Mouse (Mus musculus) MEL (cell line): ENCODE results near the gene Slc16a12. TPM values are rescaled to one million over a fixed set of nuclear protein-coding genes. Genes with fewer than 3 reads are reported as not detected.

Source experiments
- DNase-seq: peaks from one replicate; pipeline ENCODE4 v3.0.0; 2011; ENCODE audit warnings: low read depth, low spot score
- H3K27ac ChIP-seq: 2 replicates; pipeline ENCODE4 v1.5.1; 2012; ENCODE audit warnings: low read depth, mild to moderate bottlenecking, control low read depth, low read length, moderate library complexity; ENCODE audit not compliant: control insufficient read depth
- H3K27me3 ChIP-seq, 2 experiments: fragments of 150-350 bp in 1 of 2; sonication (generic) in 1 of 2; 2 replicates each; pipeline ENCODE4 v1.6.1; 2012; ENCODE audit warnings: low read length in 2 of 2, mild to moderate bottlenecking in 2 of 2, improper control_type of control experiment in 1 of 2, moderate library complexity in 1 of 2; ENCODE audit not compliant: insufficient read depth in 2 of 2, control insufficient read depth in 1 of 2
- H3K36me3 ChIP-seq, 2 experiments: 2 replicates each; pipeline ENCODE4 v1.6.1; 2012 to 2014; ENCODE audit warnings: low read length in 2 of 2, improper control_type of control experiment in 1 of 2, inconsistent platforms in 1 of 2, mild to moderate bottlenecking in 1 of 2; ENCODE audit not compliant: insufficient read depth in 2 of 2, control insufficient read depth in 1 of 2
- H3K4me1 ChIP-seq, 2 experiments: fragments of 150-350 bp in 1 of 2; sonication (generic) in 1 of 2; 2 replicates each; pipeline ENCODE4 v1.6.1; 2012; ENCODE audit warnings: low read length in 2 of 2, improper control_type of control experiment in 1 of 2, mild to moderate bottlenecking in 1 of 2; ENCODE audit not compliant: insufficient read depth in 2 of 2, control insufficient read depth in 1 of 2
- H3K4me3 ChIP-seq, 2 experiments: fragments of 150-350 bp in 1 of 2; sonication (generic) in 1 of 2; 2 replicates each; pipeline ENCODE4 v1.5.1; 2012; ENCODE audit warnings: low read depth in 2 of 2, low read length in 2 of 2, mild to moderate bottlenecking in 2 of 2, moderate library complexity in 2 of 2, control low read depth in 1 of 2, improper control_type of control experiment in 1 of 2; ENCODE audit not compliant: control insufficient read depth in 1 of 2, insufficient read depth in 1 of 2
- H3K79me2 ChIP-seq: 2 replicates; pipeline ENCODE4 v1.6.1; 2012; ENCODE audit warnings: mild to moderate bottlenecking, low read length, moderate library complexity; ENCODE audit not compliant: control insufficient read depth, poor library complexity, insufficient read depth
- H3K9ac ChIP-seq: 2 replicates; pipeline ENCODE4 v1.6.1; 2012; ENCODE audit warnings: low read depth, mild to moderate bottlenecking, control low read depth, low read length, moderate library complexity; ENCODE audit not compliant: control insufficient read depth, poor library complexity, severe bottlenecking
- H3K9me3 ChIP-seq: fragments of 150-350 bp; sonication (generic); replicated peaks from 2 replicates; pipeline ENCODE4 v1.6.1; 2012; ENCODE audit warnings: mild to moderate bottlenecking, low read length, improper control_type of control experiment, moderate library complexity; ENCODE audit not compliant: insufficient read depth
- CHD1 ChIP-seq: IDR thresholded peaks from 2 replicates; pipeline ENCODE4 v1.6.1; 2012; ENCODE audit warnings: low read depth, mild to moderate bottlenecking, inconsistent platforms, low read length, improper control_type of control experiment
- EP300 ChIP-seq, 2 experiments: IDR thresholded peaks; 2 replicates each; pipeline ENCODE4 v1.6.1; 2011; ENCODE audit warnings: improper control_type of control experiment in 2 of 2, low read length in 2 of 2, low read depth in 1 of 2, mild to moderate bottlenecking in 1 of 2
- GABPA ChIP-seq: IDR thresholded peaks from 2 replicates; pipeline ENCODE4 v1.6.1; 2012; ENCODE audit warnings: low read depth, mild to moderate bottlenecking, inconsistent platforms, low read length, improper control_type of control experiment, moderate library complexity
- GATA1 ChIP-seq: IDR thresholded peaks from 2 replicates; pipeline ENCODE4 v1.6.1; 2011; ENCODE audit warnings: low read depth, low read length, improper control_type of control experiment
- HCFC1 ChIP-seq: IDR thresholded peaks from 2 replicates; pipeline ENCODE4 v1.6.1; 2012; ENCODE audit warnings: low read depth, mild to moderate bottlenecking, inconsistent platforms, low read length, improper control_type of control experiment, moderate library complexity
- MAFK ChIP-seq: IDR thresholded peaks from 2 replicates; pipeline ENCODE4 v1.6.1; 2011; ENCODE audit warnings: low read depth, mild to moderate bottlenecking, low read length, improper control_type of control experiment, borderline replicate concordance
- MAX ChIP-seq: IDR thresholded peaks from 2 replicates; pipeline ENCODE4 v1.6.1; 2011; ENCODE audit warnings: low read length, improper control_type of control experiment
- MAZ ChIP-seq: IDR thresholded peaks from 2 replicates; pipeline ENCODE4 v1.6.1; 2012; ENCODE audit warnings: low read depth, mild to moderate bottlenecking, inconsistent platforms, low read length, improper control_type of control experiment
- NELFE ChIP-seq: IDR thresholded peaks from 2 replicates; pipeline ENCODE4 v1.6.1; 2011; ENCODE audit warnings: low read depth, low read length, improper control_type of control experiment
- POLR2AphosphoS2 ChIP-seq: IDR thresholded peaks from 2 replicates; pipeline ENCODE4 v1.6.1; 2011; ENCODE audit warnings: low read length, improper control_type of control experiment
- POLR2AphosphoS5 ChIP-seq: IDR thresholded peaks from 2 replicates; pipeline ENCODE4 v1.6.1; 2012; ENCODE audit warnings: low read depth, borderline replicate concordance, mild to moderate bottlenecking, inconsistent platforms, low read length, moderate library complexity, mixed read lengths
- RAD21 ChIP-seq: IDR thresholded peaks from 2 replicates; pipeline ENCODE4 v1.6.1; 2011; ENCODE audit warnings: mild to moderate bottlenecking, low read depth, low read length, improper control_type of control experiment
- RCOR1 ChIP-seq: IDR thresholded peaks from 2 replicates; pipeline ENCODE4 v1.6.1; 2012; ENCODE audit warnings: low read depth, mild to moderate bottlenecking, inconsistent platforms, low read length, improper control_type of control experiment
- SIN3A ChIP-seq: IDR thresholded peaks from 2 replicates; pipeline ENCODE4 v1.6.1; 2012; ENCODE audit warnings: low read length, improper control_type of control experiment, inconsistent platforms
- SMC3 ChIP-seq: IDR thresholded peaks from 2 replicates; pipeline ENCODE4 v1.6.1; 2011; ENCODE audit warnings: low read depth, low read length, improper control_type of control experiment
- TAL1 ChIP-seq: IDR thresholded peaks from 2 replicates; pipeline ENCODE4 v1.6.1; 2012; ENCODE audit warnings: mild to moderate bottlenecking, inconsistent platforms, low read length, moderate library complexity, mixed read lengths
- TBP ChIP-seq: IDR thresholded peaks from 2 replicates; pipeline ENCODE4 v1.8.0; 2011; ENCODE audit warnings: low read depth, low read length, improper control_type of control experiment
- ZMIZ1 ChIP-seq: IDR thresholded peaks from 2 replicates; pipeline ENCODE4 v1.6.1; 2012; ENCODE audit warnings: low read depth, mild to moderate bottlenecking, inconsistent platforms, low read length, improper control_type of control experiment, moderate library complexity
- ZNF384 ChIP-seq: IDR thresholded peaks from 2 replicates; pipeline ENCODE4 v1.6.1; 2012; ENCODE audit warnings: low read depth, mild to moderate bottlenecking, inconsistent platforms, low read length, improper control_type of control experiment
- polyA plus RNA-seq, 2 experiments: library from polyadenylated mRNA; stranded (reverse) in 1 of 2; unstranded in 1 of 2; fragments of >175 nt in 1 of 2; fragments of >200 nt in 1 of 2; gene quantifications; 2 replicates each; pipeline versions ENCODE4 v1.2.1 to v1.2.4; 2012; ENCODE audit warnings: low replicate concordance in 2 of 2, low read depth in 1 of 2; ENCODE audit not compliant: insufficient read length in 2 of 2, insufficient read depth in 1 of 2, missing spikeins in 1 of 2
- total RNA-seq: library from RNA; depleted of rRNA; stranded (reverse); fragments of 300-350 nt; gene quantifications from 2 replicates; pipeline ENCODE4 v1.2.3, GENCODE M21; 2012

Slc16a12 gene
- total and polyA plus RNA-seq, 3 experiments = 0.06 TPM; not detected in 2

DNA sequence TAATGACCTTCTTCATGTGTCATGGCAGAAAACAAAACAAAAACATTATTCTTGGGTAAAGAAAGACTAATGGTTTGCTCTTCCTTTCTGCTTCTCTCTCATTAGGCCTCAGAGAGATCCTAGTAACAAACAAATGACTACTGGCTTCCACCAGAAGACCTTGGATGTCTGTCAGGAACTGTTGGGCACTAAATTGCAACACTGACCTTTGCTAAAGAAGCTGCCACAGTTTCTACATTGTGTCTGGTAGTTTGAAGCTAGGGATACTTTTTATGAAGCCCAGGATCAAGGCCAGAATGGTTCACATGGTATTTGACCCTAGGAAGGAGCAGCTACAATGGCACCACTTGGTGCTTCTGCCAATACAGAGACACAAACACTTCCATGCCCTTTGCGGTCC, 41.9 kb downstream of the Slc16a12 start:
- Histone ChIP-seq H3K4me3 (no peak overlapping the region), H3K36me3 (no peaks in the 10 kb centered on the region)

GRCm38 (mm10) chr19:34699300-34699699, 47.8 kb downstream of the Slc16a12 start:
- TF ChIP-seq RAD21 (no peak), TAL1 (no peak), TBP (no peak), POLR2AphosphoS2 (no peak), EP300 (IDR thresholded peaks at IDR 0.05; ENCODE audit: low read depth in 1 of 2, low read length in 2 of 2) (no peak), SMC3 (no peak), SIN3A (no peak), GABPA (no peak), MAX (no peak), CHD1 (no peak), HCFC1 (no peak), POLR2AphosphoS5 (no peak), ZNF384 (no peak), NELFE (no peak), ZMIZ1 (no peak), MAFK (no peak)

More for the DNA sequence above, 41.9 kb downstream of the Slc16a12 start:
- Histone ChIP-seq H3K4me1 (no peaks in the 10 kb centered on the region), H3K79me2 (no peaks in the 10 kb centered on the region), H3K9me3 (no peaks in the 10 kb centered on the region), H3K27ac (no peak overlapping the region), H3K27me3 (peaks cover 0 to 2% of the 10 kb centered on the region in 2 experiments; a peak in 2 of 4 replicates), H3K9ac (no peak overlapping the region)
- DNase-seq = no peak
- TF ChIP-seq EP300 (IDR thresholded peaks at IDR 0.05; ENCODE audit: low read depth in 1 of 2, low read length in 2 of 2) = no peak
- TF ChIP-seq RAD21 = no peak
- no peak for TF ChIP-seq RCOR1
- no peak for TF ChIP-seq MAZ
- no peak for TF ChIP-seq GATA1

More at GRCm38 (mm10) chr19:34699300-34699699, 47.8 kb downstream of the Slc16a12 start:
- no peak for DNase-seq
- Histone ChIP-seq H3K27ac (no peak overlapping the region), H3K4me1 (no peaks in the 10 kb centered on the region), H3K79me2 (no peaks in the 10 kb centered on the region), H3K27me3 (no peaks in the 10 kb centered on the region; a peak in 2 of 4 replicates), H3K36me3 (no peaks in the 10 kb centered on the region), H3K9ac (no peak overlapping the region), H3K9me3 (no peaks in the 10 kb centered on the region), H3K4me3 (no peak overlapping the region)
